Mouse (Mus musculus) bone marrow macrophage, adult 2 months (primary cell): ENCODE results near the gene Acot6.

Experiments used
- CTCF ChIP-seq: IDR thresholded peaks from 2 replicates; pipeline ENCODE4 v1.5.1; 2012; ENCODE audit warnings: low read depth, mild to moderate bottlenecking, low read length, moderate library complexity
- POLR2A ChIP-seq: IDR thresholded peaks from 2 replicates; pipeline ENCODE4 v1.6.1; 2012; ENCODE audit warnings: mild to moderate bottlenecking, low read depth, low read length, borderline replicate concordance

GRCm38 (mm10) chr12:84160491-84160890 is 60.0 kb downstream of the Acot6 start:
- TF ChIP-seq CTCF (no peak), POLR2A (no peak)
